Mouse (Mus musculus): Measurements from ENCODE around the gene Foxp1.

DNA sequence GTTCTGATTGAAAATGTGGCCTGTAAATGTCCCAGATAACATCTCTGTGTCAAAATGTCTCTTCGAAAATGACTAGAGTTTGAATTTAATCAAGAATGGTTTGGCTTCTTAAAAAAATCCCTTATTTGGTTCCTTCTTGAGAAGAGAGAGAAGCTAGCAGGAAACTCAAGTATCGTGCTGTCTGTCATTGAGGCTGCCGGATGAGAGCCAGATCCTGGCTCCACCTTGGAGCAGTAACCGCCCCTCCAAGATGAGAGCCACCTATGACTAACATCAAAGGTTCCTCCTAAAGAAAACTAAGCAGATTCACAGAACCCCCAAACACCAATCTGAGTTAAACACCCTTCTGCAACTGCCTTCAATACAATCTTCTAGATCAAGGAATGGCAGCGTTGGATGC lies 225.0 kb downstream of the Foxp1 start:
- TF ChIP-seq ZKSCAN1 (IDR thresholded peaks at IDR 0.05; ENCODE audit: low read depth, low read length) (no peak), CTCF (IDR thresholded peaks at IDR 0.05 in 2 of 3, conservative IDR thresholded peaks at IDR 0.05 in 1 of 3; ENCODE audit: control insufficient read depth in 1 of 3, insufficient read depth in 1 of 3, low read depth in 2 of 3, low read length in 3 of 3, poor library complexity in 1 of 3, severe bottlenecking in 1 of 3) (no peak), TAL1 (IDR thresholded peaks at IDR 0.05; ENCODE audit: low read length) (no peak), TCF12 (IDR thresholded peaks at IDR 0.05; ENCODE audit: low read depth, low read length) (no peak), RCOR1 (IDR thresholded peaks at IDR 0.05; ENCODE audit: low read depth, low read length) (no peak), MAX (IDR thresholded peaks at IDR 0.05; ENCODE audit: low read length) (no peak), USF1 (IDR thresholded peaks at IDR 0.05; ENCODE audit: low read depth, low read length) (no peak), ZC3H11A (IDR thresholded peaks at IDR 0.05; ENCODE audit: low read depth, low read length) (no peak)

Data from MEL (cell line).